Mouse (Mus musculus) thymus, adult 2 months (tissue): ENCODE results near the gene Nell2.

ENCODE experiments used
- CTCF ChIP-seq: fragments of 200-500 bp; IDR thresholded peaks from 2 replicates; pipeline ENCODE4 v1.5.1; 2012; ENCODE audit warnings: mild to moderate bottlenecking, control low read depth, low read length, moderate library complexity, borderline replicate concordance; ENCODE audit not compliant: control insufficient read depth, poor library complexity, insufficient read depth; ENCODE audit errors: extremely low read depth
- POLR2A ChIP-seq: fragments of 200-500 bp; IDR thresholded peaks from 2 replicates; pipeline ENCODE4 v1.6.1; 2012; ENCODE audit warnings: mild to moderate bottlenecking, low read length, control low read depth, moderate library complexity; ENCODE audit not compliant: control insufficient read depth, poor library complexity, insufficient read depth; ENCODE audit errors: extremely low read depth

DNA sequence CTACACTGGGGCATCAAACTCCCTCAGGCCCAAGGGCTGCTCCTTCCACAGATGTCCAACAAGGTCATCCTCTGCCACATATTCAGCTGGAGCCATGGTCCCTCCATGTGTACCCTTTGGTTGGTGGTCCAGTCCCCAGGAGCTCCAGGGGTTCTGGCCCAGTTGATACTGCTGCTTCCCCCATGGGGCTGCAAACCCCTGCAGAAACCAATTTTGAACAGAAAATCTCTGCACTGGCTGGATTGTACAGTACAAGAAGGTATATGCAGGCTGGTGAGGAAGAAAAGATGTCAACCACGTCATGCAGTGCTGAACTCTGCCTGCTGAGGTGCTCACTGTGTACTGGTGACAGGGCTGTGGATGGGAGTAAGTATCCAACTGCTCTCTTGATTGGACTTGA is 92.1 kb downstream of the Nell2 start:
- TF ChIP-seq POLR2A: no peak
- TF ChIP-seq CTCF: no peak
